Mouse (Mus musculus): ENCODE measurements around the gene Gmppa. TPM values are rescaled to one million over a fixed set of nuclear protein-coding genes. Genes with fewer than 3 reads are reported as not detected.
A peak's percentile ranks its signal among the peaks of the same experiment; 100 is the strongest.

Gene Gmppa
- total RNA-seq, 2 experiments from 2014 or later: 35.6 to 39.7 TPM

GRCm38 (mm10) chr1:75487040-75487404 is 51.3 kb downstream of the Gmppa start:
- DNase-seq: no peak

GRCm38 (mm10) chr1:75487405-75488161 is 51.9 kb downstream of the Gmppa start:
- DNase-seq: peak; percentile 58

DNA sequence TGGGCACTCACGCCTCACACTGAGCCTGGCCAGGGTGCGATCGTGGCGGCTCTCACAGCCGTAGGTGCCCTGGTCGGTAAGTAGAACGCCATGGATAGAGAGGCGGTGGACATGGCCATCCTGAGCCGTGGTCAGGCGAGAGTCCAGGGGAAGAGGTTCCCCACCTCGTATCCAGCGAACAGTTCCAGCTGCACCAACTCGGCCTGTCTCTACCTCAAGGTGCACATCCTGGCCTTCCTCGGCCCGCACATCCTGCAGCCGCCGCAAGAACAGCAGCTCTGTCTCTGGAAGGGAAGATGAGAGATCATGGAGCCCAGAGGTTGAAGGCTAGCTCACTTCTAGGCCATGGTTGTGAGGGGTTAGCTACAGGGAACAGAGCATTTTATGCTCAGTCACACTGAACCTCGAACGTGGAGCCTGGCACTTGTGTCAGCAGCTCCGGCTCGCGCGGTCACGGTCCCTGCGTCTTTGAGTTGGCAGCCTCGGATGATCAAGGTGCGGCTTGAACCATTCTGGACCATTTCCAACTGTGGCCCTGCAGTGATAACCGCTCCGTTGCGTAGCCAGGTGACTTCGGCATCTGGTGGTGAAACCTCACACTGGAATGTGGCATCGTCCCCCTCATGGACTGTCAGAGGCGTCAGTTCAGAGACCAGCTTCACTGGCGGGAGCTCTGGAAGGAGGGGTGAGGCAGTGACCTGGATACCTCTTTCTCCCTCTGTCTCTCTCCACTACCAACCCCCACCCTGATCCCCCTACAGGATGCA is 55.2 kb downstream of the Gmppa start:
- no peak for DNase-seq

GRCm38 (mm10) chr1:75492579-75493170 is 56.9 kb downstream of the Gmppa start:
- DNase-seq: no peak

Other genes starting within 250 kb of the Gmppa start
- 1 to 10 TPM; 6.8 to 9.4 TPM for gene Ankzf1, start 243.8 kb upstream of the Gmppa start, total RNA-seq (2021)
- gene Atg9a, start 243.7 kb upstream of the Gmppa start, total RNA-seq (2021): 10 to 100 TPM; 50.8 to 51.0 TPM
- 1 to 10 TPM; 6.5 to 8.6 TPM for gene Glb1l, start 225.1 kb upstream of the Gmppa start, total RNA-seq (2021)
- 10 to 100 TPM; 31.8 to 40.3 TPM for gene Stk16, start 225.1 kb upstream of the Gmppa start, total RNA-seq (2021)
- gene Tuba4a, start 216.1 kb upstream of the Gmppa start, total RNA-seq (2021): 100 to 1,000 TPM; 490 to 573 TPM
- gene A630095N17Rik, start 203.8 kb upstream of the Gmppa start, total RNA-seq (2021): not detected
- gene Dnajb2, start 199.5 kb upstream of the Gmppa start, total RNA-seq (2021): 10 to 100 TPM; 32.4 to 38.8 TPM
- under 1 TPM; 0.65 to 0.68 TPM for gene Ptprn, start 171.4 kb upstream of the Gmppa start, total RNA-seq (2021)
- gene Resp18, start 157.5 kb upstream of the Gmppa start, total RNA-seq (2021): not detected
- gene Dnpep, start 117.9 kb upstream of the Gmppa start, total RNA-seq (2021): 10 to 100 TPM; 51.0 to 53.8 TPM
- 1,000 to 10,000 TPM; 1,482 to 1,503 TPM for gene Des, start 75.6 kb upstream of the Gmppa start, total RNA-seq (2021)
- gene Speg, start 60.6 kb upstream of the Gmppa start, total RNA-seq (2021): 100 to 1,000 TPM; 196 to 209 TPM
- not detected for gene Asic4, start 14.5 kb downstream of the Gmppa start, total RNA-seq (2021)
- gene Chpf, start 43.4 kb downstream of the Gmppa start, total RNA-seq (2021): 10 to 100 TPM; 22.2 to 32.0 TPM
- gene Tmem198, start 43.6 kb downstream of the Gmppa start, total RNA-seq (2021): under 1 TPM; 0.68 to 0.87 TPM
- 100 to 1,000 TPM; 107 to 122 TPM for gene Obsl1, start 70.5 kb downstream of the Gmppa start, total RNA-seq (2021)
- gene Inha, start 71.1 kb downstream of the Gmppa start, total RNA-seq (2021): 10 to 100 TPM; 11.9 to 12.8 TPM
- gene Stk11ip, start 85.6 kb downstream of the Gmppa start, total RNA-seq (2021): 1 to 10 TPM; 7.5 to 8.9 TPM
- gene Slc4a3, start 110.3 kb downstream of the Gmppa start, total RNA-seq (2021): 10 to 100 TPM in 1 of 2 experiments, 1 to 10 TPM in 1; 6.4 to 14.0 TPM